Mouse (Mus musculus) neural tube, embryonic 10.5 days (tissue): ENCODE measurements around the gene Rtf2.
A peak's percentile ranks its signal among the peaks of the same experiment; 100 is the strongest.

Experiments
- DNase-seq: peaks from one replicate; pipeline ENCODE4 v3.0.0-alpha.2; 2017; ENCODE audit warnings: low spot score; ENCODE audit errors: extremely low spot score

Gene Rtf2

GRCm38 (mm10) chr2:172439843-172440639 lies at the start of gene Rtf2:
Gene Rtf2, plus strand, starts transcription at chr2:172440556.
- DNase-seq: peak; percentile 100

GRCm38 (mm10) chr2:172392041-172392521 lies 48.3 kb upstream of the Rtf2 start:
- DNase-seq: no peak

DNA sequence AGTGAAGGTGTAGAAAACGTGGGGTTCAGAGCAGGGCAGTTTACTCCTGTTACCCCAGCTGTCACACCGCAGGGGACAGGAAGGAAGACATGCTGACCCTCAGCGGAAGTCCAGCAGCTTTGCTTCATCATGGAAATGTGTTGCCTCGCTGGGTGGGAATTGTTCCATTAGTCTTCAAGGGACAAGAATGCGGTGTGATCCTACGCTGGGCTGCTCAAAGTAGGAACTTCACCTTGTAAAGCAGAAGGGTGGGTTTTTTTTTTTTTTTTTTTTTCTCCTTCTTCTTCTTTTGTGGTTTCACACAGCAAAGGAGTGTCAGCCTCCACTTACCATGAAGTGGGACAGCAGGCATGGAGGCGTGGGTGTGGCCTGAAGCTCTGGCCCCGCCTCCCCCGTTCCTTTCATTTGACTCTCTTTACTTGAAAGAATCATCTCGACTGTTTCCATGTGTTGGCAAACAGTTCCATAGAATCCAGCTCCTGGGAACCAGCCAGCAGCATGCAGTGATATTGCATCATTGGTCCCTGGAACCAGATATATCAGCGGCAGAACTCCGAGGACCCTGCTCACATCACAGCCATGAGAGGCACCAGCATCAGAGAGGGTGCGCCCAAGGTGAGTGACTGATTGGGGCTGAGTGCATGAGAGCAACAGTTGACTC lies 46.8 kb upstream of the Rtf2 start, which contains the start of gene Cass4:
Cass4 (plus strand) TSS at position 404 of the 661 bp plus-strand sequence.
- DNase-seq: no peak

DNA sequence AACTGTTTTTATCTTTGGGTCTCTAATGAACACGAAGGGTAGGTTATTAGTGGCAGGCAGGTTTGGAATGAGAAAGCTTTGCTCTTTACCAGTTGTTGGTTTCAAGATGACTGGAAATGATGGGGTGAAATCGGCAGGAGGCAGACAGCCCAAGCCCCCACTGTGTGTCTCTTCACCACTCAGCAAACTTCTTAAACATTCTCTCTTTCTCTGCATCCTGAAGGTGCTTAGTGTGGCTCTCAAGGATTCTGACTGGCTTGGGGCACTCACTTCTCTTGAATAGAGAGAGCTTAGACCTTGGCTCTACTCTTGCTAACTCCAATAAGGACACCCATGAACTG lies 46.3 kb upstream of the Rtf2 start:
- DNase-seq: no peak

DNA sequence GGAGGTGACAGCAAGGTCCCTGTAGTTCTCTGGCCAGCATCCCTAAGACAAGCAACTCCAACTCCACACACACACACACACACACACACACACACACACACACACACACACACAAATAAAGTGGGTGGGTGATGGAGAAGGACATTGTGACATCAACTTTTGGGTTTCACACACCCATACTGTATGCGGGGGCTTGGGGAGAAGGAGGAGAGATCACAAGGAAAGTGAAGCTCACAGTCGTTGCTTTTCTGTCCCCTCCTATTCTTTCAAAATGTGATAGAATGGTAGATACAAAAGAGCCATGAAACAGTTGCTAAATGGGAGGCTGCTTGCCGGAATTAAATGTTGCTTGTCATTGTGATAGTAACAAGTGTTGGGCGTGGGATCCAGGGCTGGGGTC lies 45.7 kb upstream of the Rtf2 start:
- DNase-seq: no peak

DNA sequence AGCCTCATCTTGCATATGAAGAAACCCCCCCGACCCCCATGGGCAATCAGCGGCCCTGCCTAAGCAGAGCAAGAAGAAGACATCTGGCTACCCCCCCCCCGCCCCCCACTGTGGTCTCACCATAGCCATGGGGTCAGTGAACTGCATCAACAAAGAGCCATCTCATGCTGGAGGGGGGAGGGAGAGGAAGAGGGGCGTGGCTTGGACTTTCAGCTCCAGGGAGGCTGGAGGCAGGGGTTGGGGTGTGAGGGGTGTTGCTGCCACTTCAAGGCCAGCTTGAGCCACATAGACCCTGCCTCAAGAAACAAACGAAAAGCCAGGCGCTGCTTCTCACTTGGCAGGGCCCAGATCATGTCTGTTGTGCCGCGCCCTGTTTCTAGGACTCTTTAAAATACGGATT lies 44.4 kb upstream of the Rtf2 start:
- DNase-seq: no peak

GRCm38 (mm10) chr2:172399901-172400300 lies 40.5 kb upstream of the Rtf2 start:
- DNase-seq: no peak

- DNase-seq: no peak
Observed at GRCm38 (mm10) chr2:172401116-172401825, 39.1 kb upstream of the Rtf2 start.

- DNase-seq: no peak
Observed at GRCm38 (mm10) chr2:172404239-172404638, 36.1 kb upstream of the Rtf2 start.

DNA sequence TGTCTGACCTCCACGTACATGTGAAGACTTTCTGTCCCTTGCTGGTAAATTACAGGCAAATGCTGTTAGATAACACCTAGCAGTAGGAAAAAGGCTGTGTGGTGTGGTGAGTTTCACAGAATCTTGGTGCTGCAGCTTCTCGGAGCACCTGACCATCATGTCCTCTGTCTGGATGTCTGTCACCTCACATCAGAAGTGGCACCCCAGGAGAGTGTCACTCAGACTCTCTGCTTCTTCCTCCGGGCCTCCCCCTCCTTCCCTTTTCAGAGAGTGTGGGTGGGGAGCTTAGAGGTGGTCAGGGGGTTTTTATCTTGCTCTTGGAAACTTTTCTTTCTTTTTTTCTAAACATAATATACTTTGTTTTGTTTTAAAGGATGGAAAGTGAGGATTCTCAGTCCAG lies 35.3 kb upstream of the Rtf2 start:
- no peak for DNase-seq

GRCm38 (mm10) chr2:172406173-172406572 lies 34.2 kb upstream of the Rtf2 start:
- no peak for DNase-seq

- DNase-seq: no peak
Observed at GRCm38 (mm10) chr2:172407499-172407898, 32.9 kb upstream of the Rtf2 start.

GRCm38 (mm10) chr2:172410686-172411085 lies 29.7 kb upstream of the Rtf2 start:
- no peak for DNase-seq

DNA sequence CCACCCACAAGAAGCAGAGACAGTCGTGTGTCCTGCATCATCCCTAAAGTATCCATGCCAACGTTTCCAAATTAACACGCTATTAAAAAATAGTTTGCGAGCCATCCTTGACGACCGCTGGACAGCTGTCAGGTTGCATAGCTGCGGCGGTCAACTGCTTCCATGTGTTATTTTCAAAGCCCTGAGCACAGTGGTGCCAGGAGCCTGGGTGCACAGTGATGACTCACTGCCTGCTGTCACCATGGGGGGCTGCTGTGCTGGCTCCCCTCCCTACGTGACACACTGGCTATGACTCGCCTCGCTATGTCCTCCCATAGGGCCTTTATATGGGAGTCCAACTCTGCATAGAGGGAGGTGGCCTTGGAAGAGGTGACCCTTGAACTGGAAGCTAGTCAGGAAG lies 29.3 kb upstream of the Rtf2 start:
- DNase-seq: no peak

DNA sequence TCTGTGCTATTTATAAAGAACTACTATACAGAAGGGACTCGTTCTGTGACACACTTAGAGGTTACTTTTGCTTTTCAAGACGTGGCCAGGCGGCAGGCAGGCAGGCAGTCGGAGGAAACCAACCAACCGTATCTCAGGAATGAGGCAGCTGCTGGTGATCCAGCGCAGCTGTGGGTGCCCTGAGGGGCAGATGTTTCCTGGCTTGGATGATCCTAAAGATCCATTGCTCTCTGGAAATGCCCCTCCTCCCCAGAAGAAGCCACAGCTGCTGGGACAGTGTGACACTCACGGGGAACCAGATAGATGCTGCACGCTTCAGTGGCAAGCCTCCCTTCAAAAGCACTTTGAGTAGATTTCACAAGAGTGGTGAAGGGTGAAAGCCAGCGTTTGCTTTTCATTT lies 27.9 kb upstream of the Rtf2 start:
- DNase-seq: peak; percentile 59

DNA sequence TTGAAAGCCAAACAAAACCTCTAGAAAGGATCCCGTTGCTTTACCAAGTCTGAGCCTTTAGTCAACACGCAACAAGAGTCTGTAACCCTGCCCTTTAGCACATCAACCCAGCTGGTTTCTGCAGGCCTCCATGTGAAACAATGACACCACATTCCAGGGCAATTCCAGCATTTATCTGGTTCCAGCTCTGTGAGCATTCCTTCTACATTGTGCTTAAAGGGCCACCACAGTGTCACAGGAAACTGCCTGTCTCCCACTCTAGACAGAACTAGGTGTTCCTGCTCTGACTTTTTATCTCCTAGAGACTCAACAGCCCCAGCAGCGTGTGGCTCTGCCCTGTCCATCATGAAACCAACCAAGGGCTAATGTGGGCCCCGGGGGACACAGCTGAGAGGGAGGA lies 27.1 kb upstream of the Rtf2 start:
- no peak for DNase-seq

GRCm38 (mm10) chr2:172413894-172414293 lies 26.5 kb upstream of the Rtf2 start:
- no peak for DNase-seq

DNA sequence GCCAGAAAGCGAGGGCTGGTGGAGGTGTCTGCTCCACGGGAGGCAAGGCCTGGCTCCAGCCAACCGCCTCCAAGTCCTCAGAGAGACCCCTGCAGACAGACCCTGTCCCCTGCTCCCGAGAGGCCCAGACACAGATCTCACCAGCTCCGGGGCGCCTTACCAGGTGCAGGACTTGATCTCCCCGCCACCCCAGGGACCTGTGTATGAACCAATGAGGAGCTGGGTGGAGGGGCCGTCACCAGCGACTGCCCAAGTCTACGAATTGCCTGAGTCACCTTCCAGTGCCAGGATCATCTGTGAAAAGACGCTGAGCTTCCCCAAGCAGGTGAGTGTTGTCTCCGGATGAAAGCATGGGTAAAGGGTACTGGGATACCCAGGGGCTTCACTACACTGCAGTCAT lies 24.1 kb upstream of the Rtf2 start:
- DNase-seq: no peak

GRCm38 (mm10) chr2:172416876-172417275 lies 23.5 kb upstream of the Rtf2 start:
- DNase-seq: no peak

- no peak for DNase-seq
Observed at GRCm38 (mm10) chr2:172418208-172418607, 22.1 kb upstream of the Rtf2 start.

GRCm38 (mm10) chr2:172430609-172431008 lies 9.7 kb upstream of the Rtf2 start:
- no peak for DNase-seq

DNA sequence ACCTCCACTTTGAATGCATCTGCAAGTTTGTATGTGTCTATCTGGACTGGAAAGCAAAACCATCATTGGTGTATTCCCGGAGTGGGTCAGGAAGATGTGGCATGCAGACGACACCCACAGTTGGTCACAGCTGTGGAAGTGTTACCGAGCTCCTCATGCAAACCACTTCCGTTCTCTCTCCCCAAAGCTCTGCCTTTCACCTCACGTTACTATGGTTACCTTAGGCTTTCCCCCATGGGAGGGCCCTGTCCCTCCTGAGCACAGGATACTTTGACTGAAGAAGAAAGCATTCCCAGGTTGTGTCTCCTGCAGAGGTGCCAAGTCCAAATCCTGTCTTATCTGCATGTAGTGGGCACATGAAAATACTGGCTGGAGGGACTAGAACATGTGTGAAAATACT lies 6.6 kb upstream of the Rtf2 start:
- no peak for DNase-seq
